Mouse (Mus musculus) MEL (cell line): Measurements from ENCODE around the gene Lmnb2. TPM values are rescaled to one million over a fixed set of nuclear protein-coding genes. Genes with fewer than 3 reads are reported as not detected.

ENCODE experiments used
- DNase-seq: peaks from one replicate; pipeline ENCODE4 v3.0.0; 2011; ENCODE audit warnings: low read depth, low spot score
- H3K27ac ChIP-seq: 2 replicates; pipeline ENCODE4 v1.5.1; 2012; ENCODE audit warnings: low read depth, mild to moderate bottlenecking, control low read depth, low read length, moderate library complexity; ENCODE audit not compliant: control insufficient read depth
- H3K27me3 ChIP-seq, 2 experiments: fragments of 150-350 bp in 1 of 2; sonication (generic) in 1 of 2; 2 replicates each; pipeline ENCODE4 v1.6.1; 2012; ENCODE audit warnings: low read length in 2 of 2, mild to moderate bottlenecking in 2 of 2, improper control_type of control experiment in 1 of 2, moderate library complexity in 1 of 2; ENCODE audit not compliant: insufficient read depth in 2 of 2, control insufficient read depth in 1 of 2
- H3K36me3 ChIP-seq, 2 experiments: 2 replicates each; pipeline ENCODE4 v1.6.1; 2012 to 2014; ENCODE audit warnings: low read length in 2 of 2, improper control_type of control experiment in 1 of 2, inconsistent platforms in 1 of 2, mild to moderate bottlenecking in 1 of 2; ENCODE audit not compliant: insufficient read depth in 2 of 2, control insufficient read depth in 1 of 2
- H3K4me1 ChIP-seq, 2 experiments: fragments of 150-350 bp in 1 of 2; sonication (generic) in 1 of 2; 2 replicates each; pipeline ENCODE4 v1.6.1; 2012; ENCODE audit warnings: low read length in 2 of 2, improper control_type of control experiment in 1 of 2, mild to moderate bottlenecking in 1 of 2; ENCODE audit not compliant: insufficient read depth in 2 of 2, control insufficient read depth in 1 of 2
- H3K4me3 ChIP-seq, 2 experiments: fragments of 150-350 bp in 1 of 2; sonication (generic) in 1 of 2; 2 replicates each; pipeline ENCODE4 v1.5.1; 2012; ENCODE audit warnings: low read depth in 2 of 2, low read length in 2 of 2, mild to moderate bottlenecking in 2 of 2, moderate library complexity in 2 of 2, control low read depth in 1 of 2, improper control_type of control experiment in 1 of 2; ENCODE audit not compliant: control insufficient read depth in 1 of 2, insufficient read depth in 1 of 2
- H3K79me2 ChIP-seq: 2 replicates; pipeline ENCODE4 v1.6.1; 2012; ENCODE audit warnings: mild to moderate bottlenecking, low read length, moderate library complexity; ENCODE audit not compliant: control insufficient read depth, poor library complexity, insufficient read depth
- H3K9ac ChIP-seq: 2 replicates; pipeline ENCODE4 v1.6.1; 2012; ENCODE audit warnings: low read depth, mild to moderate bottlenecking, control low read depth, low read length, moderate library complexity; ENCODE audit not compliant: control insufficient read depth, poor library complexity, severe bottlenecking
- H3K9me3 ChIP-seq: fragments of 150-350 bp; sonication (generic); replicated peaks from 2 replicates; pipeline ENCODE4 v1.6.1; 2012; ENCODE audit warnings: mild to moderate bottlenecking, low read length, improper control_type of control experiment, moderate library complexity; ENCODE audit not compliant: insufficient read depth
- BHLHE40 ChIP-seq: IDR thresholded peaks from 2 replicates; pipeline ENCODE4 v1.6.1; 2012; ENCODE audit warnings: low read depth, mild to moderate bottlenecking, inconsistent platforms, low read length, improper control_type of control experiment, borderline replicate concordance
- CHD1 ChIP-seq: IDR thresholded peaks from 2 replicates; pipeline ENCODE4 v1.6.1; 2012; ENCODE audit warnings: low read depth, mild to moderate bottlenecking, inconsistent platforms, low read length, improper control_type of control experiment
- CTCF ChIP-seq, 3 experiments: IDR thresholded peaks in 2 of 3; conservative IDR thresholded peaks in 1 of 3; 2 replicates each; pipeline ENCODE4 v1.5.1; 2011 to 2012; ENCODE audit warnings: low read length in 3 of 3, low read depth in 2 of 3, mild to moderate bottlenecking in 2 of 3, improper control_type of control experiment in 1 of 3, inconsistent platforms in 1 of 3, mixed read lengths in 1 of 3, moderate library complexity in 1 of 3; ENCODE audit not compliant: control insufficient read depth in 1 of 3, insufficient read depth in 1 of 3, poor library complexity in 1 of 3, severe bottlenecking in 1 of 3
- E2F4 ChIP-seq: IDR thresholded peaks from 2 replicates; pipeline ENCODE4 v1.6.1; 2011; ENCODE audit warnings: low read depth, low read length, improper control_type of control experiment, borderline replicate concordance
- EP300 ChIP-seq, 2 experiments: IDR thresholded peaks; 2 replicates each; pipeline ENCODE4 v1.6.1; 2011; ENCODE audit warnings: improper control_type of control experiment in 2 of 2, low read length in 2 of 2, low read depth in 1 of 2, mild to moderate bottlenecking in 1 of 2
- GABPA ChIP-seq: IDR thresholded peaks from 2 replicates; pipeline ENCODE4 v1.6.1; 2012; ENCODE audit warnings: low read depth, mild to moderate bottlenecking, inconsistent platforms, low read length, improper control_type of control experiment, moderate library complexity
- HCFC1 ChIP-seq: IDR thresholded peaks from 2 replicates; pipeline ENCODE4 v1.6.1; 2012; ENCODE audit warnings: low read depth, mild to moderate bottlenecking, inconsistent platforms, low read length, improper control_type of control experiment, moderate library complexity
- JUND ChIP-seq: IDR thresholded peaks from 2 replicates; pipeline ENCODE4 v1.6.1; 2011; ENCODE audit warnings: low read depth, mild to moderate bottlenecking, improper control_type of control experiment, low read length
- MAZ ChIP-seq: IDR thresholded peaks from 2 replicates; pipeline ENCODE4 v1.6.1; 2012; ENCODE audit warnings: low read depth, mild to moderate bottlenecking, inconsistent platforms, low read length, improper control_type of control experiment
- MEF2A ChIP-seq: IDR thresholded peaks from 2 replicates; pipeline ENCODE4 v1.6.1; 2014; ENCODE audit warnings: low read depth, mild to moderate bottlenecking, inconsistent platforms, low read length, improper control_type of control experiment; ENCODE audit not compliant: poor library complexity, insufficient replicate concordance, severe bottlenecking; ENCODE audit errors: extremely low read depth
- MYB ChIP-seq: IDR thresholded peaks from 2 replicates; pipeline ENCODE4 v1.6.1; 2011; ENCODE audit warnings: mild to moderate bottlenecking, low read depth, low read length, improper control_type of control experiment
- MYC ChIP-seq: IDR thresholded peaks from 2 replicates; pipeline ENCODE4 v1.6.1; 2011; ENCODE audit warnings: low read depth, mild to moderate bottlenecking, low read length, improper control_type of control experiment, moderate library complexity
- NELFE ChIP-seq: IDR thresholded peaks from 2 replicates; pipeline ENCODE4 v1.6.1; 2011; ENCODE audit warnings: low read depth, low read length, improper control_type of control experiment
- POLR2A ChIP-seq, 2 experiments: IDR thresholded peaks; 2 replicates each; pipeline ENCODE4 v1.6.1; 2011 to 2012; ENCODE audit warnings: low read length in 2 of 2, mild to moderate bottlenecking in 2 of 2, control low read depth in 1 of 2, improper control_type of control experiment in 1 of 2, low read depth in 1 of 2, moderate library complexity in 1 of 2; ENCODE audit not compliant: control insufficient read depth in 1 of 2, insufficient read depth in 1 of 2, poor library complexity in 1 of 2
- POLR2AphosphoS5 ChIP-seq: IDR thresholded peaks from 2 replicates; pipeline ENCODE4 v1.6.1; 2012; ENCODE audit warnings: low read depth, borderline replicate concordance, mild to moderate bottlenecking, inconsistent platforms, low read length, moderate library complexity, mixed read lengths
- RAD21 ChIP-seq: IDR thresholded peaks from 2 replicates; pipeline ENCODE4 v1.6.1; 2011; ENCODE audit warnings: mild to moderate bottlenecking, low read depth, low read length, improper control_type of control experiment
- SIN3A ChIP-seq: IDR thresholded peaks from 2 replicates; pipeline ENCODE4 v1.6.1; 2012; ENCODE audit warnings: low read length, improper control_type of control experiment, inconsistent platforms
- SMC3 ChIP-seq: IDR thresholded peaks from 2 replicates; pipeline ENCODE4 v1.6.1; 2011; ENCODE audit warnings: low read depth, low read length, improper control_type of control experiment
- TBP ChIP-seq: IDR thresholded peaks from 2 replicates; pipeline ENCODE4 v1.8.0; 2011; ENCODE audit warnings: low read depth, low read length, improper control_type of control experiment
- TCF12 ChIP-seq: IDR thresholded peaks from 2 replicates; pipeline ENCODE4 v1.6.1; 2014; ENCODE audit warnings: low read depth, mild to moderate bottlenecking, inconsistent platforms, low read length, improper control_type of control experiment, moderate library complexity
- UBTF ChIP-seq: IDR thresholded peaks from 2 replicates; pipeline ENCODE4 v1.6.1; 2012; ENCODE audit warnings: low read depth, mild to moderate bottlenecking, inconsistent platforms, low read length, improper control_type of control experiment, moderate library complexity, borderline replicate concordance; ENCODE audit not compliant: insufficient read depth
- ZC3H11A ChIP-seq: IDR thresholded peaks from 2 replicates; pipeline ENCODE4 v1.6.1; 2012; ENCODE audit warnings: low read depth, mild to moderate bottlenecking, inconsistent platforms, low read length, improper control_type of control experiment
- ZNF384 ChIP-seq: IDR thresholded peaks from 2 replicates; pipeline ENCODE4 v1.6.1; 2012; ENCODE audit warnings: low read depth, mild to moderate bottlenecking, inconsistent platforms, low read length, improper control_type of control experiment
- polyA plus RNA-seq, 2 experiments: library from polyadenylated mRNA; stranded (reverse) in 1 of 2; unstranded in 1 of 2; fragments of >175 nt in 1 of 2; fragments of >200 nt in 1 of 2; gene quantifications; 2 replicates each; pipeline versions ENCODE4 v1.2.1 to v1.2.4; 2012; ENCODE audit warnings: low replicate concordance in 2 of 2, low read depth in 1 of 2; ENCODE audit not compliant: insufficient read length in 2 of 2, insufficient read depth in 1 of 2, missing spikeins in 1 of 2
- total RNA-seq: library from RNA; depleted of rRNA; stranded (reverse); fragments of 300-350 nt; gene quantifications from 2 replicates; pipeline ENCODE4 v1.2.3, GENCODE M21; 2012

The Lmnb2 gene
- total and polyA plus RNA-seq, 3 experiments: 29.9 to 32.8 TPM; not detected in 1

- H3K79me2 ChIP-seq: no peaks in the 10 kb centered on the region
- H3K36me3 ChIP-seq: no peaks in the 10 kb centered on the region
- no peak overlapping the region for H3K27ac ChIP-seq
- H3K27me3 ChIP-seq: no peaks in the 10 kb centered on the region
- peak; percentile 82 for DNase-seq
- peaks cover 2 to 11% of the 10 kb centered on the region in 2 experiments; a peak in 3 of 4 replicates for H3K4me1 ChIP-seq
- TF ChIP-seq CTCF (IDR thresholded peaks at IDR 0.05 in 2 of 3, conservative IDR thresholded peaks at IDR 0.05 in 1 of 3; ENCODE audit: control insufficient read depth in 1 of 3, insufficient read depth in 1 of 3, low read depth in 2 of 3, low read length in 3 of 3, poor library complexity in 1 of 3, severe bottlenecking in 1 of 3) (peak; percentile 82 to 93 (median 83)), SMC3 (peak; percentile 93), SIN3A (peak; percentile 52), HCFC1 (0 out of 2 replicates have a peak, but pooled peaks have one; percentile 30), POLR2AphosphoS5 (no peak), TCF12 (0 out of 2 replicates have a peak, but pooled peaks have one; percentile 6), RAD21 (peak; percentile 76), ZC3H11A (peak; percentile 86), EP300 (IDR thresholded peaks at IDR 0.05; ENCODE audit: low read depth in 1 of 2, low read length in 2 of 2) (no peak)
- H3K4me3 ChIP-seq: no peak overlapping the region
- H3K9ac ChIP-seq: no peak overlapping the region
- H3K9me3 ChIP-seq: no peaks in the 10 kb centered on the region
Measured at GRCm38 (mm10) chr10:80876028-80876427, 42.0 kb downstream of the Lmnb2 start.

GRCm38 (mm10) chr10:80874035-80874434 lies 44.0 kb downstream of the Lmnb2 start:
- H3K4me3 ChIP-seq: no peak overlapping the region
- H3K27me3 ChIP-seq: no peaks in the 10 kb centered on the region
- TF ChIP-seq UBTF: no peak
- TF ChIP-seq CHD1: no peak
- TF ChIP-seq MYB: no peak
- no peak for TF ChIP-seq MYC
- TF ChIP-seq JUND: no peak
- TF ChIP-seq NELFE: no peak
- TF ChIP-seq POLR2A (IDR thresholded peaks at IDR 0.05; ENCODE audit: control insufficient read depth in 1 of 2, insufficient read depth in 1 of 2, low read depth in 1 of 2, low read length in 2 of 2, poor library complexity in 1 of 2): no peak
- TF ChIP-seq E2F4: no peak
- no peak for TF ChIP-seq TBP
- no peak for TF ChIP-seq ZNF384
- TF ChIP-seq HCFC1: no peak
- no peak for TF ChIP-seq MEF2A
- TF ChIP-seq SMC3: no peak
- TF ChIP-seq SIN3A: no peak
- TF ChIP-seq MAZ: no peak
- no peak for TF ChIP-seq TCF12
- no peak for TF ChIP-seq GABPA
- no peak for TF ChIP-seq BHLHE40
- no peaks in the 10 kb centered on the region; a peak in 1 of 4 replicates for H3K4me1 ChIP-seq
- H3K9me3 ChIP-seq: no peaks in the 10 kb centered on the region
- no peaks in the 10 kb centered on the region for H3K79me2 ChIP-seq
- DNase-seq: no peak
- no peaks in the 10 kb centered on the region for H3K36me3 ChIP-seq
- H3K27ac ChIP-seq: no peak overlapping the region
- H3K9ac ChIP-seq: no peak overlapping the region
